Mouse (Mus musculus) urinary bladder, postnatal 4 days (tissue): ENCODE results near the gene Abca14.
"Not testable (repeated sequence)": the region's sequence is repeated elsewhere in the genome, so short reads cannot be mapped to it uniquely, and the experiment has no call there.

Experiments used
- DNase-seq, 2 experiments: peaks; one replicate each; pipeline ENCODE4 v3.0.0; 2021 to 2022; ENCODE audit warnings: low spot score in 2 of 2

Gene Abca14

DNA sequence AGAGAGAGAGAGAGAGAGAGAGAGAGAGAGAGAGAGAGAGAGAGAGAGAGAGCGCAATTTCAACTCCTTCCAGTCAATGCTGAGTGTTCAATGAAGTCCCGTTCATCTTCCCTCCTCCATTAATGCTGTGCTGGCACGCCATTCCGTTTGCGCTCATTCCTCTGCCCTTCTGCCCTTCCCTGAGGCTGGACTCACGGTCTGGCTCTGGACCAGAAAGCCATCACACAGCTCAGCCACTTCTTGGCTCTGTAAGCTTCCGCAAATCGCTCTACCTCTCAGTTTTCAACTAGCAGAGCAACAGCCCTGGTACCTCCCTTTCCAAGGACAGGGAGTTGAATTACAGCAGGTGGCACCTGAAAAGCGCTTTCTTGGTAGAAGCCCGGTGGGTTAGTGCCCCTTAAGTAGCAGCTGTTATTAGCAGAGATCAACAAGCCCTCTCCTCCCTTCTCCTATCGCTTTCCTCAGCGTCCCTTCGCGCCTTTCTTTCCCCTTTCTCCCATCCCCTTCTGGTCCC is 2.5 kb upstream of the Abca14 start:
- no peak for DNase-seq

DNA sequence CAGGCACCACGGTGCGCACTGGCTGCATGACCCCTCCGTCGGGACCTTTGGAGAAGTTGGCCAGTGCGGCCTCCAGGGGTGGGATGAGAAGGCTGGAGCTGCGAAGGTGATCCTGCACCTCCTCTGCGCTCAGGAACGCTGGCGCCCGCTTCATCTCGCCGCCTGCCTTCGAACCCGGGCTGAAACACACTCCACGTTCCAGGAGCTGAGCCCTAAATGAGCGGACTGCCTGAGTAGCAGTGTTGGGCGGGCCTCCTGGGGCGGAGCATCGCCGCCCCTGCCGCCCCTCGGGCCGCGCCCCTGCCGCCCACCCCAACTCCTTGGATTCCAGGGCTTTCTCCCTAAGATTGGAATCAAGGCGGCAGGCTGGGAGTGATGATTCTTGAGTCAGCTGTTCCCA is 2.0 kb upstream of the Abca14 start, which contains the start of gene Crym:
Gene Crym (minus strand): TSS at position 341 of the 400 bp plus-strand sequence.
- no peak for DNase-seq

- DNase-seq, result no peak
These were observed 2.2 kb downstream of the Abca14 start for GRCm38 (mm10) chr7:120205989-120206388.

DNA sequence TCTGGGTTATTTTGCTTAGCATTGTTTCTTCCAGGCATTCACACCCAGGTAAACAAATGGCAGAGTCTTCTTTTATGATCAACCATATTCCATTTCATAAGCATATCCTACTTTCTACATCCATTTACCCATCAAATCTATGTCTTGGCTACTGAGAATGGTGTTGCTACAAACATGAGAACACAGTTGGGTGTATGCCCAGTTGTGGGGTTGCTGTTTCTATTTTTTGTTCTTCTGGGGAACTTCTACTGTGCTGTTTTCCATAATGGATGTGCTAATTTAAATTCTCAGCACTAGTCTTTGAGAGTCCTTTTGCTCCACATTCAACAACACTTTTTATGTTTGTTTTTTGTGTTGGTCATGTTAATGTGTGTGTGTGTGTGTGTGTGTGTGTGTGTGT is 24.8 kb downstream of the Abca14 start:
- no peak for DNase-seq

GRCm38 (mm10) chr7:120241092-120241491 is 37.3 kb downstream of the Abca14 start:
- no peak for DNase-seq

DNA sequence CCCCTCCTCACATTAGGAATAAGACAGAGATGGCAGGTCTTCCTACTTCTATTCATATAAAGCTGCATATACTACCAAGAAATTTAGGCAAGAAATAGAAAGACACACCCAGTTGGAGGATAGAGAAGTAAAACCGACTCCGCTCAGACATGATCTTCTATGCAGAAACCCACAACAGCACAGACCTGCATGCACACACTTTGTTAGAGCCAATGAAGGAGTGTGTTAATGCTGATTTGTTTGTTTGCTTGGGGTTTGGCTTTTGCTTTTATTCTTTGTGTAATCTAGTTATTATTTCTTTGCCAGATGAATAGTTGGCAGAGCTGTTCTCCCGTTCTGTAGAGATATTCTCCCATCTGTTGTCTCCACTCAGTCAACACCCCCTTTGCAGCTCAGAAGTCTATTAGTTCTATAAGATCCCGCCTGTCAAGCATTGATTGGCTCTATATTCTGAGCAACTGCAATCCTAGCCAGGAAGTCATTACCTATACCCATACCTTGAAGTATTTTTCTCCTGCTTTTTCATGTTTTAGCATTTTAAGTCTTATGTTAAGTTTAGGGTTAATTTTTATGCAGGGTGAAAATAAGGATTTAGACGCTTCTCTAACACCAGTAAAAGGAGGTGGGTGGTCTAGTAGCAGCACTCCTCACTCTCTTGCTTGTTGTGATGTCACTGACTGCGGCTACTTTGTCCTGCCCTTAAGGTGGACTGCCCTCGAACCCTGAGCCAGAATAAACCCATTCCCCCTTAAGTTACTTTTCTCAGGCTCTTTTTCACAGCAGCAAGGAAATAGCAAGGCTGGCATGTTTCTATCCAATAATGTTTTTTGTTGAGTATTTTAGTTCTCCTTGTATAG is 67.6 kb downstream of the Abca14 start:
- no peak for DNase-seq

DNA sequence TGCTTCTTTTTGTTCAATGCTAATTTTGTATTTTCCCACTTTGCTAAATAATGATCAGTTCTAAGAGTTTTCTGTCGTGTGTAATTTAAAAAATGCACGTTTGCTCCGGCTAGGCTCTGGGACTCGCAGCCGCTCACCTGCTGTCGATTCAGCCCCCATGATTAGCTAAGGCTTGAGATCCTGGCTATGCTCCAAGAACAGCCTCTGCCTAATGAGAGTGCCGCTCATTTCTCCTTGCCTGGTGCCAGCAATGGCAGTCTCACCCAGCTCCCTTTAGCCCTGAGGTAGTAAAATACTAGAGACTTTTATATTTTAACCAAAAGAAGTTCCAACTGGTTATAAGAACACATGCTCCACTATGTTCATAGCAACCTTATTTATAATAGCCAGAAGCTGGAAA is 68.3 kb downstream of the Abca14 start:
- no peak for DNase-seq

DNA sequence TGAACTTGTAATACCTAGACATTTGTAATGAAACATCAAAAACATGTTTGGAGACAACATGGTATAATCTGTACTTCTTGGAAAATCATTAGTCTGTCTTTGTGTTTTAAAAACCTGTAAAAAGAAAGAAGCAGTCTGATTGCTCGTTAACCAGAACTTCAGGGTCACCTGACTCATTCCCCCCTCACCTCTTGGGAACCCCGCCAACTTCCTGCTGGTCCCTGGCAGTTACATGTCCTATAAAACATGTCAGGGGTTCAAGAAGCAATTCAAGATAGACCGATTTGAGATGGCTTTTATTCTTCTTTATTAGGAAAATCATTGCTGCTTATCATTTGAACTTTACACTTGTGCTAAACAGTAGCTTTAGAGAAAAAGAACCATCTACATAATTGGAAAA is 81.5 kb downstream of the Abca14 start:
- DNase-seq, result no peak

DNA sequence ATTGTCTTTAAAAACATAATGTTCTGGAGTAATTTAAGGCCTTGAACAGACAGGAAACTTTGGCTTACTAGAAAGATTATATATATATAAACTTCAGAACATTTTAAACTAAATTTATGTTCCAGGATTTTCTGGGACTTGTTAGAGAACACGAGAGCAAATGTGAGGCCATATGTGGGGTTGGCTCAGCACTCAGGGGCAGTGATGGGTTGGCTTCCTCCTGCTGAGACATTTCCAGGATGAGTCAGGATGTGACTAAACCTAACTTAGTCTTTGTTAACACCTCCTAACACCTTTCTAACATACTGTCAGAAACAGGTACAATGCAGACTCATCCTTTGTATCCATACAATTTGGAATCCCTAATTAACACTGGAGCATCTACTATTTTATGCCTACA is 112.3 kb downstream of the Abca14 start:
- no peak for DNase-seq

DNA sequence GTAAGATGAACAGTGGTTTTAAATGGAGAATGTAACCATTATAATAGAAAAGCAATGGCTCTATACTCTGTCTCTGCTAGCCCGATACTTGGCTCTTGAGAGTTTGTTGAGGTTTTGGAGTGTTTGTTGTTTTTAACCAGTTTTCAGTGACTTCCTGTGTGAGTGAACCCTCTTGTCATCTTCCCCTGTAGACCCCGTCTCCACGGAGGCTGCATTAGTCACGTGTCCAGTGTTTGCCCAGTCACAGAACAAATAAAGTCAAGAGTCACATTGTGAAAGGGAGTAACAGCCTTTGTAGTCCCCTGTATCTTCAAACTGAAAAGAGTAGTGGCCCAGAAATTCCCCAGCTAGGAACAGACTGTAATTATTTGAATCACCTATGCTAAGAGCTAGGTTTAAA is 119.2 kb downstream of the Abca14 start:
- DNase-seq, result no peak

DNA sequence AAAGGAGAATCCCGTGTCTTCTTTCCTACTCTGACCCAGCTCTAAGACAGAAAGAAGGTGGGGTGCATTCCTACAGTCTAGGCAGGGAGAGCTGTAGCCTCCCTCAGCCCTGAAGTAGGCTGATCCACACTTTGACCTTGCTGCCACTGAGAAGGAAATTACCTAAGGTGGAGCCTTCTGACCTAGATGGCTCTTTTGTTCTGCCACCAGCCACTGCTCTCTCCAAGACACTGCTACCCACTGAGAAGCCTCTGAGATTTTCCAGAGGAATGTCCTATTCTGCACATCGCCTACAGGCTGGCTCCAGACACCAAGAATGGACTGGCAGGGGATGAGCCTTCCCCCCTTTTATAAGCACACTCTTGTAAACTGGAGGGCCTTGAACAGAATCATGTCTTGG is 122.2 kb downstream of the Abca14 start:
- DNase-seq, result not testable (repeated sequence)

DNA sequence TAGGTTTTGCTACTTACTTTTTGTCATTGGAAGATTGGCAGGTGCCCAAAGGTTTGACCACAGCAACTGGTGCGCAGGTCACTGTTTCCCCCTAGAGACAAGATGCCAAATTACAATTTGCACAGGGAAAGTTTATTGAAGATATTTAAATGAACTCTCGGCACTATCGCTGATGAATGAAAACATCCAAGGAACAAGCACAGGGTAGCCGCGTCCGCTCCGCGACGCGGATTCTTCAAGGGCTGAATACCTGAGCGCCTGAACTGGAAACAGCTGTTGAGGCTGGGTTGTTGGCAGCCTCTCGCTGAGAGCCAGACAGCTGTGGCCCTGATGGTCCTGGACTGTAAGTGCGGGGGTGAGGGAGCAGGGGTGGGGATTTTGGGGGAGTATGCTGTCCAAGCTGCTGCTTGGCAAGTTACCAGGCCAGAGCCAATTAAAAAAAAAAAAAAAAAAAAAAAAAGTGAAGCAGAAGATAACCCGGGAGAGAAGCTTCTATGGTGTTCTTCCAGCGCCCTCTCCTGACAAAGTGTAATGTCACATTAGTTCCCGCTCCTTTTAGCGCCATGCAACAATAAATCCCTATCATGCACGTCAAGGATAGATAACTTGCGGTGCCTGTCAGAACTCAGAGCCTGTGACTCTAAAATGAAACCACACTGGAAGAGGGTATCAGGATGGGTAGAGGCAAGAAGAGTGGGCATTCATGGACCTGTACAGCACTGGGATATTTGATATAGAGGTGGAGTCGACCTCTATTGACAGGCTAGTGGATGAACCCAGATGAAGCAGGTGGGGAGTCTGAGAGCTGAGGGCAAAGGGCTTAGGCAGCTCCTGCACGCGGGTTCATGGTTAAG is 123.7 kb downstream of the Abca14 start:
- no peak for DNase-seq

DNA sequence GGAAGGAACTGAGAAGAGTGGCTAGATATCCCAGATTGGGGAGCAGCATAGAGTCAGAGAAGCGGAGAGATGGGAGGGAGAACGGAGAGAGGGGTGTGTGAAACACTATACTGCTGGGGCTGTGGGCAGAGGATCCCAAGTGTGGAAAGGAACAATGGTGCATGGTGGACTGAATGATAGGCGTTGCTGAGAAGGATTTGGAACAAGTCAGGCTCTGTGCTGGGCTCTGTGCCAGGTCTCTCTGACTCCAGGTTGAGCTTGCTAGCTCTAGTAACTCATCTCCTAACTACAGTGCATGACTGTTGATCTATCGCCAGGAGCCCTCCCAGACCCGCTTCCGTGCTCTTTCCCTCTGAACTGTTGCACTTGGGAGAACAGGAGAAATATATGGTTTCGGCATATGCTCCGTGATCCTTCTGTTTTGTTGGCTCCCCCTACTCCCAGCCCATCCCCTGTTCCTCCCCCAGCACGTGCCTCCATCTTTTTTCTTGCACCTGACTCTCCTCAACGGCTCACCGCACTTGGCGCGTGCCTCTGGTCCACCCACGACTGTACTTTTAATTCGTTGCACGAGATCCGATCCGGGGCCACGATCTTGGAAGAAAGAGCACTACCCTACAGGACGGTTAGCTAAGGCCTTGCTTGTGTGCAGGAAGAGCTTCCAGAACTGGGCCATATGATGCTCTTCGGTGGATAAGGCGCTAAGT is 124.5 kb downstream of the Abca14 start, which contains the start of gene Abca15:
Gene Abca15 (plus strand): TSS at position 584 of the 707 bp plus-strand sequence.
- DNase-seq, result no peak

DNA sequence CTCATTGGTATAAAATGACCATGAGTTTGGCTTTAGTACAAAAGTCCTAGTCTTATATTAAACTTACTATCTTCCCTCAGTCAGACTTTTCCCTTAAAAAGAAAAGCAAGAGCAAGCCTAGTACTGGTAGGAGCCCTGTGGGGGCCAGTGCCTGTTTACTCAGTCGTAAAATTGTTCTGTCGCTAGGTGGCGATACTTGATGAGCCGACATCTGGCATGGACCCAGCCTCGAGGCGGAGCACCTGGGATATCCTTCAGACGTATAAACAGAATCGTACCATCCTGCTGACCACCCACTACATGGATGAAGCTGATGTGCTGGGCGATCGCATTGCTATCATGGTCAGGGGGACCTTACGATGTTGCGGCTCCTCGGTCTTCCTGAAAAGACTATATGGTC is 157.4 kb downstream of the Abca14 start:
- DNase-seq, result no peak
